Mouse (Mus musculus) left cerebral cortex, adult 11 months (tissue): ENCODE measurements around the gene Osbpl7.

ENCODE experiments used
- DNase-seq: peaks from one replicate; pipeline ENCODE4 v3.0.0; 2022; ENCODE audit warnings: low spot score

Osbpl7 gene

GRCm38 (mm10) chr11:97083401-97084140 is 33.1 kb downstream of the Osbpl7 start:
- DNase-seq = no peak

DNA sequence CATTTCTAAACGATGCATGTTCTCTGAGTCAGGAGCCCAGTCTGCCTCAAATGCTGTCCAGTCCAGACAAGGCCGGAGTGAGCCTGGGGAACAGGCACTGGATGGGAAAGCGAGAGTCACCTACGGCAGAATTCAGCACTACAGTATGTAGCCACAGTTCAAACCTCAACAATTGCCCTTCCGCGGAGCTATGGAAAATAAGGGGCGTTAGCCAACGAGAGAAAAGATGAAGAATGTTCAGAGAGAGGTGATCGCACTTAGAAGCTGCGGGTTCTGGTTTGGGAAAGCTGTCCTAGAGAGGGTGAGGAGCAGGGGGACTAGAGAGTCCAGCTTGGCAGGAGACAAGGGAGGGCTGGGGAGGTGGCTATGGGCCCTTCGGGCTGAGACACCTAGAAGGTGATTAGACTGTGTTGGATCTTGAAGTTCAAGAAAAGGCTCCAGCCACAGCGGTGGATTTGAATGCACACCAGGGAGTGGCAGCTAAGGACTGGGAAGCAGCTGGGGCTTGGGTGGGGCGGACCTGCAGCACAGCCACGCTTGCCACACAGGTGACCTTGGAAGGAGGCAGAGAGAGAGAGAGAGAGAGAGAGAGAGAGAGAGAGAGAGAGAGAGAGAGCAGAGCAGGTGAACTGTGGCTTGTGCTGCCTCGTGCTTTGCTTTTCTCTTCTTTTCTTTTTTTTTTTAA is 34.5 kb downstream of the Osbpl7 start:
- no peak for DNase-seq

DNA sequence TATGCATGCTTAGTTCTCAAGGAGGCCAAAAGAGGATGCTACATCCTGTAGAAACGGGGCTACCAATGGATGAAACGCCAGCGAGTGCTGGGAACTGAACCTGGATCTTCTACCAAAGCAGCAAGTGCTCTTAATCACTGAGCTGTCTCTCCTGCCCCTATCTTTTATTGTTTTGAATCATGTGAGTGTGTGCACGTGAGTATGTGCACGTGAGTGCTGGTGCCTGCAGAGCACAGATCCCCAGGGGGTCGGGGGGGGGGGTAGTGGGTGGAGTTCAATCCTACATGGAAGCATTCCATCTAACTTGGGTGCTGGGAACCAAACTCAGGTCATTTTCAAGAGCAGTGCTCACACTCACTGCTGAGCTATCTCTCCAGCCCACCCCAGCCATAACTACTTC is 35.9 kb downstream of the Osbpl7 start:
- DNase-seq = no peak

- DNase-seq = no peak
Measured at GRCm38 (mm10) chr11:97094600-97094999, 44.2 kb downstream of the Osbpl7 start.

DNA sequence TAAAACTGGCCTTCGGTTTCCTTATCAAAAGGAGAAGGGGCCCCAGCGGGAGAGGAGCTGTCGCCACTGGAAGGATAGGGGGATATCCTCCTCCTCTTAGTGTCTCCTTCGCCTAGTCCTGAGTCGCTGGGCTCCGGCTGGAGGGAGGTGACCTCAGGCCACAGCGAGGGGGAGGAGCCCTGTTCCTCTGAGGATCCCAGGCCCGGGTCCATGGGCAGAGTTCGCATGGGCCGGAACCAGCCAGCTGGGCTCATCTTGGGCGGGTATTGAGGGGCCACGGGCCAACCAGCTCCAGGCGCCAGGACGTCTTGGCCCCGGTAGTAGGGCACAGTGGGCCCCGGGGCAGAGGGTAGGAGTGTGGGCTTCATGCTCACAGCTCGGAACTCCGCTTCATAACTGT is 48.4 kb downstream of the Osbpl7 start:
- no peak for DNase-seq

DNA sequence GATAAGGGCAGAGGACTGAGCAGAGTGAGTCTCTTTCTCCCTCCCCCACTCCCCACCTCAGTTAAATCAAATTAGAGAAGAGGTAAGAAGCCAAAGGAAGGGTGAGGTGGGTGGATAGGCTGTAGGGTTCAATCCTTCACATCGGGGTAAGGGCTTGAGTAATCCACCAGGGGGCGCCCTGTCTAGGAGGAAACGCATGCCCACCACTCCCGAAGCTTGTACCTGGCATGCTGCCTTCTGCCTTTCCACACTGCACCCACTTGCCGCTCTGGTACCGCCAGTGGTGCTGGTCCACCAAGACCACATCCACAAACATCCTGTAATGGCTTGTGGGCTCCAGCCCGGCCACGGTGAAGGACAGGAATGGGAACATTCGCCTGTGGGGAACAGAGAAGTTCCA is 51.3 kb downstream of the Osbpl7 start:
- DNase-seq = no peak

GRCm38 (mm10) chr11:97103163-97104090 is 53.0 kb downstream of the Osbpl7 start:
- no peak for DNase-seq

DNA sequence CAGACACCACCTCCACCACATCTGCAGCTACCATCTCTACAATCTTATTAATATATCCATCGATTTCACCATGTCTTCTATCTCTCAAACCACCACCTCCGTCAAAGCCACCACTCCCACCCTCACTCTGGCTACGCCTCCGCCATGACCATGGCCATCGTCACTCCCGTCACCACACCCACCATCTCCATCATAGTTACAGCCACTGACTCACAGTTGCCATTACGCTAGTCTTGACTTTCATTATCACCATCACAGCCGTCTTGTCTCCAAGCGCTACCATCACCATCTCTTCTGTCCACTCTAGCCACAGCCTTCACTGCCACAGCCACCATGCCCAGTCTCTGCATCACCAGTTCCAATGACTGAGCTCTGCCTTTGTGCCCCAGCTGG is 53.7 kb downstream of the Osbpl7 start:
- no peak for DNase-seq

GRCm38 (mm10) chr11:97108976-97109375 is 58.5 kb downstream of the Osbpl7 start:
- DNase-seq = no peak

DNA sequence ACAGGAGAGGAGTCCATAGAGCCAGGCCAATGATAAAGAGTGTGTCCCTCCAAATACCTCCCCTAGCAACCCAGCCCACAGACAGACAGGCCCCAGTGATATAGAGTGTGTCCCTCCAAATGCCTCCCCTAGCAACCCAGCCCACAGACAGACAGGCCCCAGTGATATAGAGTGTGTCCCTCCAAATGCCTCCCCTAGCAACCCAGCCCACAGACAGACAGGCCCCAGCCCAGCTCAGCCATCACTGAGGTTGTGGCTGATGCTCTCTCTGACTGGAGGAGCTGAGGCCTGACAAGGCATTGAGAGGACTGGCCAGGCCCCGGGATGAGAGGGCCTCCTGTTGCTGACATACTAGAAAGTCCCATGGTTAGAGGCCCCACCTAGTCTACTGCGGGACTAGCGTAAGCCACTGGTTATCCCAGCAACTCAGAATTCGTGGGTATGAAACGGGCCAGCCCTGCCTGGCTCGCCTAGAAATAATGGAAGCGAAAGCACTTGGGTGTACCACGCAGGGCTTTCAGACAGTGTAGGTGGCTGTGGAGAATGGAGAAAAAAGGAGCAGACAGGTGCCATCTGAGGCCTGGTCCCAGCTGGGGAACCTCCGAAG is 62.2 kb downstream of the Osbpl7 start:
- DNase-seq = no peak

GRCm38 (mm10) chr11:97114671-97115601 is 64.5 kb downstream of the Osbpl7 start, which contains the start of gene Tbx21:
Tbx21 (minus strand) TSS chr11:97115331.
- no peak for DNase-seq

- DNase-seq = no peak
Measured at GRCm38 (mm10) chr11:97115797-97116196, 65.4 kb downstream of the Osbpl7 start.
